Mouse (Mus musculus): Measurements from ENCODE around the gene Zyx.

DNA sequence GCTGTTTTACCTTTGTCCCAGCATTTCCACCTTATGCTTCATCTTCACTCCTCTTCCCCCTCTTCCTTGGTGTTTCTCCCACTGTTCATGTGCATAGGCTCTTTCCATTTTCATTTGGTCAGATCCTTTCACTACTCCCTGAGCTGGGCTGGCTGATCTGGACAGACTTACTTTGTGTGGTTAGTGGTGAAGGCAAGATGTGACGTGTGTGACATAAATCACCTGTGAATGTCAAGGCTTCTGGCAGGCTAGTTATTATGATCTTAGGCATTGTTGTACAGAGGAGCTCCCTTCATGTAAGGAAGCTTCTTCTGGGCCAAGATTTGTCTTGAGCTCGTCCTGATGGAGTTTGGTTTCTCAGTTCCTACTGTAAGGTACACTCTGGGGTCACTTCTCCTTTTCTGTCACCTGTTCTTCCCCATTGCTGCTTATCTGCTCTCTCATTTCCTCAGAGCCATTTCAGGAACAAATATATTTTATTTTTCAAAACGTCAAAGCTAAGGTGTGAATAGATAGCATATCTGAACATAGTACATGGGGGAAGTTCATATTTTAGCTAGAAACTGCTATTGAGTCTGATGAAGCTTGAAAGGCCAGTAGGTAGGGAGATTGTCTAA, 47.7 kb downstream of the Zyx start:
- no peak for TF ChIP-seq POLR2A (IDR thresholded peaks at IDR 0.05; ENCODE audit: insufficient read length, low read depth)
- no peak for TF ChIP-seq TCF12 (IDR thresholded peaks at IDR 0.05; ENCODE audit: insufficient read depth, poor library complexity, severe bottlenecking)
- no peak for TF ChIP-seq SRF (IDR thresholded peaks at IDR 0.05; ENCODE audit: control insufficient read depth, insufficient read length, low read depth)
- TF ChIP-seq MYOG (IDR thresholded peaks at IDR 0.05; ENCODE audit: control insufficient read depth in 1 of 3, insufficient read depth in 1 of 3, insufficient read length in 2 of 3, low read depth in 2 of 3): no peak
